Mouse (Mus musculus) frontal cortex, postnatal 36 days (tissue): Measurements from ENCODE around the gene Kirrel3.

Source experiments
- DNase-seq, 2 experiments: peaks; one replicate each; pipeline ENCODE4 v3.0.0; 2022; ENCODE audit warnings: low spot score in 2 of 2

Kirrel3 gene

GRCm38 (mm10) chr9:34507164-34507563, 21.5 kb downstream of the Kirrel3 start:
- no peak for DNase-seq

GRCm38 (mm10) chr9:34518861-34519260, 33.2 kb downstream of the Kirrel3 start:
- no peak for DNase-seq

GRCm38 (mm10) chr9:34520234-34520950, 34.7 kb downstream of the Kirrel3 start:
- no peak for DNase-seq

GRCm38 (mm10) chr9:34525695-34526094, 40.0 kb downstream of the Kirrel3 start:
- no peak for DNase-seq

- DNase-seq, result peak; percentile 76 to 90
Measured at GRCm38 (mm10) chr9:34538591-34539335, 53.1 kb downstream of the Kirrel3 start.

GRCm38 (mm10) chr9:34541908-34542307, 56.2 kb downstream of the Kirrel3 start:
- DNase-seq, result peak in 1 of 2 experiments; percentile 55

DNA sequence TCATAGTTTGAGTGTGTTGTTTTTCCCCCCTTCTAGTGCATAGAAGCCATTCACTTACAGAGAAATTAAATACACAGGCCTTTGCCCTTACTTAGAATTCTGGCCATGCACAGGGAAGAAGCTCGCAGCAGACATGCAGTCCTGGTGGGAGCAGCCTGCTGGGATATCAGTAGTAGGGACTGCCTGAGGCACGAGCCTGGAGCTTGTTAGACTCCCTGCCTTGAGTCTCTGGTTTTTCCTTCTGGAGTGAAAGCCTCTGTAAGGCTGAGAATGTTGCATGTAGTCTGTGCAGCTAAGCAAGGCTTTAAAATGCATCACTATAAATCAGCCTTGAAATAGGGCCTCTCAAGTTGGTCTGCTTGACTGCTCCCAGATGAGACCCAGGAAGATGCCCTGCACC, 70.0 kb downstream of the Kirrel3 start:
- no peak for DNase-seq

DNA sequence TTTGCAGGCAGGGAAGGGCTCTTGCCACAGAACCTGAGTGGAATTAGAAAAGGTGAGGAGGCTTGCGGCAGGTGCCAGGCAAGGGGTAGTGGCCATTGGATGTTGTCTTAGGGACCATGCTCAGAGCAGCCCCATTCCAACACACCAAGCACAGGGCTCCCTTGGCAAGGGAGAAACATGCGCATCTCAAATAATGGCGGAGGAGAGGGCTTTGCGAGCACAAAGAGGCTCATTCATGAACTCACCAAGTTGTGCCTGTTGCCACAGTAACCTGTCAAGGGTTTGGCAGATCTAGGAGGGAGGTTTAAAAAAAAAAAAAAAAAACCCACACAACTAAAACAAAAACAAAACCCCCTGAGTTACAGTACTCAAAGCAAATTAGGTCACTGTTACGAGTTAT, 72.2 kb downstream of the Kirrel3 start:
- DNase-seq, result peak in 1 of 2 experiments; percentile 31

- peak; percentile 31 to 47 for DNase-seq
Measured at GRCm38 (mm10) chr9:34558291-34558899, 72.7 kb downstream of the Kirrel3 start.

GRCm38 (mm10) chr9:34559102-34559501, 73.4 kb downstream of the Kirrel3 start:
- DNase-seq, result no peak

DNA sequence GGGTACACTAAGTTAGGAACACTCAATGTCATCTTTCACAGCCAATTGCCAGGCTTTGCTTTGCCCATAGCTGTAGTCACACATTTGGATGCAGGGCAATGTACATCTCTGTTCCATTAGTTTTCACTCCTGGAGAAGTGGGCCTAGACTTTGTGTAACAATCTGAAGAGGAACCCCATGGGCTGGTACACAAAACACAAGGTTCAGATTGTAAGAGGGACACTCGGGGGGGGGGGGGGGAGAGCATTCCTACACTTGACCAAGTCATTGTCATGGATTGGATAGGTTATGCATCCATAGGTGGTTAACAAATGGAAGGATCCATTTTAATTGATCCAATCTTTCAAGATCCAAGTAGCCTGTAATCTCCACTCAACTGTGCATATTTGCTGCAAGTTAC, 75.6 kb downstream of the Kirrel3 start:
- no peak for DNase-seq

DNA sequence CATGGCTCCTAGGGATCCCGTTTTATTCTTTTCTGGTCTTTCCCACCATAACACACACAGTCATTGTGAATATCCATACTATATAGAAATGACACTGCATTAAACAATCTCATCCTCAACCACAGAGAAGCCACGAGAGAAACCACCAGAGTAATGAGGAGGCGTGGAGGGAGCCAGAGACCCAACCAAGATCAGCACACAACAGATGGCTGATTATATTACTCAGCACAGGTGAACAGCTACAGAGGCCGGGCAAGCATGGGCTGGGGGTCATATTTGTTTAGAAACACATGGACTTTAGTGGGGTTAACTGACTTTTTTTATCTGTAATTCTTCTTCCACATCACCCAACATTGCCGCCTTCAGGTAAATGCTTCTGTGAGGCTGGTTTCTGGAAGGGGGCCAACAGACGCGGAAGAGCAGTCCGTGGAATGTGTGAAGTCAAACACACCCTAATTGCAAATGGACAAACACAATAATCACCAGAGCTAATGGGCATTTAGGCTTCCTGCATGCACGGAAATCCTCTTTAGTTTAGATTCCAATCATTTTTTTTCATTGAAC, 76.8 kb downstream of the Kirrel3 start:
- no peak for DNase-seq

- DNase-seq, result no peak
Measured at GRCm38 (mm10) chr9:34573906-34574305, 88.2 kb downstream of the Kirrel3 start.

GRCm38 (mm10) chr9:34574611-34575010, 88.9 kb downstream of the Kirrel3 start:
- DNase-seq, result peak; percentile 23 to 53

- DNase-seq, result no peak
Measured at GRCm38 (mm10) chr9:34579174-34579573, 93.5 kb downstream of the Kirrel3 start.

- DNase-seq, result peak in 1 of 2 experiments; percentile 64
Measured at GRCm38 (mm10) chr9:34580059-34580458, 94.4 kb downstream of the Kirrel3 start.

DNA sequence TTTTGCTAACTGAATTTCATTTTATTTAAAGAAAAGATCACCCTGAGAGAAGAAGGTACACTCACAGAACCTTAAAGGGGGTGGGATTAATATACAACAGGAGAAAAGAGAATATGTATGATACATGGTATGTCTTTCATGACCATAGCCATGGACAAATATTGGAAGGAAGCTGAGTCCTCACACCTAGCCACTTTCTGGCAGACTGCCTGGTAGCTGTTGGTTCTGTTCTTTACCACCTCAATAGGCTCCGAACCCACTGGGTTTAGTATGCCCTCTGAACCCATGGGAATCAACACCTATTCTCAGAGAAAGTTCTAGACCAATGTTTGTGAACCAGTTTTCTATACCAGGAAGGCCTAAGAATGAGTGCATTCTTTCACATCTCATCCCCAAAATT, 96.8 kb downstream of the Kirrel3 start:
- no peak for DNase-seq

DNA sequence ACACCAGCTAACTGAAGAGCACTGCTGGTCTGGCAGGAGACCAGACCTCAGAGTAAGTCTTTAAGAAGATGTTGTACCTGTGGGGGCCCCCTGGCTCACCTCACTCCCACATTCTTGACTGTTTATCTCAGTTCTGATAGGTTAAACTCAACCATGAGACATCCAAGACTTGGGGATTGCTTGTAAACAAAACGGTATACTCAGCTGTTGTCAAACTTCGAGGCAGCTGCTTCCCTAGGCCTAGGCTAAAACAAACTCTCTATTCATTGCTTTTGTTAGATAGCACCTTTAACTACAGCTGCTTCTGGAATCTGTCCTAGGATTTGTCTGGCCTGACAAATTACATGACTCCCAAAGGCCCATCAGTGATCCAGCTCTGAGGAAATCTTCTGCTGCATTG, 99.8 kb downstream of the Kirrel3 start:
- no peak for DNase-seq

DNA sequence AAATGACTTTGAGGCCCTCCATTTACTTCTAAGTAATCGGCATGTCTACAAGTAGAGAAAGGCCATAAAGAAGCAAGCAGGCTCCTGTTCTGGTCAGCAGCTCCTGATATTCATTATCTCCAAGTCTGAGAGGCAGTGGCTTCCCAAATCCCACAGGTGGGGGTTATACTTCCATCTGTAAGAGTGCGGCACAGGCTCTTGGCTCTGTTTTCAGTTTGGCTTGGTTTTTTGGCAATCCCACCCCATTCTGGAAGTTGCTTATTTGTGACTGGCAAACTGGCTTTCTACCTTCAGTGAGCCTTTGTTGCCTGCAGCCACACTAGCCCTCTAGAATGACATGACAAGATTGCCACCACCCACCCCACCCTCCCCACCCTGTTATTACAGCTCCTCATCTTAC, 100.4 kb downstream of the Kirrel3 start:
- no peak for DNase-seq

- no peak for DNase-seq
Measured at GRCm38 (mm10) chr9:34589799-34590198, 104.1 kb downstream of the Kirrel3 start.

DNA sequence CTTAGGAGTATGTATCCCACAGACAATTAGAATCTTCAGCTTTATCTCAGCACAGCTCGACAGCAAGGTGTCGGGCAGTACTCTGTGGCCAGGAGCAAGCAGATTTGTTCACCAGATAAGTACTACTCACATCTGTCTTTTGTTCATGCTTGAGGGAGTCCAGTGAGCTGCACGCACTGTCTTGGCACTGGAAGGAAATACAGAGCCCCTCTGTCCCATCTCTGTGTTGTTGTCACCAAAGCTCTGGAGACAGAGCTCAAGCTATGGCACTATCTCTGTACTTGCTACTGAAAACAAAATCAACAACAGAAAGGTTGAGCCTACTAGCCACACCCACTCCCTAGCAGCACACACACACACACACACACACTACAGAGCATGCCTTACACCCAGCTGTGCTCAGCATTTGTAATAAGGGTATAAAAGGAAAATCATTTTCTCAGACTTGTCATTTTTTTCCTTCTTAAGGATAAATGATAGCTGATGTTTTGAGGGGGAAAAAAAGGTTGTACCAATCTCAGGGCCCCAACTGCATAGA, 106.4 kb downstream of the Kirrel3 start:
- no peak for DNase-seq

- DNase-seq, result no peak
Measured at GRCm38 (mm10) chr9:34593889-34594288, 108.2 kb downstream of the Kirrel3 start.
